Mouse (Mus musculus) limb, embryonic 12.5 days (tissue): ENCODE measurements around the gene Zfp689. TPM values are rescaled to one million over a fixed set of nuclear protein-coding genes. Genes with fewer than 3 reads are reported as not detected.
A peak's percentile ranks its signal among the peaks of the same experiment; 100 is the strongest.

Experiments
- ATAC-seq: fragments of 200-750 bp; cut with Nextera tagmentation; 2 replicates; pipeline ENCODE4 v1.8.0; 2017; ENCODE audit warnings: low read depth, moderate TSS enrichment; ENCODE audit not compliant: insufficient number of reproducible peaks, insufficient read depth, low FRiP score, low TSS enrichment
- H3K27ac ChIP-seq: fragments of 300-500 bp; sonication (generic); 2 replicates; pipeline ENCODE4 v1.5.1; 2016; ENCODE audit warnings: mild to moderate bottlenecking, moderate library complexity
- H3K27me3 ChIP-seq: fragments of 300-500 bp; sonication (generic); 2 replicates; pipeline ENCODE4 v1.6.1; 2016; ENCODE audit warnings: mild to moderate bottlenecking, moderate library complexity
- H3K36me3 ChIP-seq: fragments of 300-500 bp; sonication (generic); 2 replicates; pipeline ENCODE4 v1.6.1; 2016; ENCODE audit warnings: mild to moderate bottlenecking, moderate library complexity
- H3K4me1 ChIP-seq: fragments of 300-500 bp; sonication (generic); replicated peaks from 2 replicates; pipeline ENCODE4 v1.6.1; 2016
- H3K4me2 ChIP-seq: fragments of 300-500 bp; sonication (generic); 2 replicates; pipeline ENCODE4 v1.6.1; 2016; ENCODE audit warnings: mild to moderate bottlenecking, moderate library complexity
- H3K4me3 ChIP-seq: fragments of 300-500 bp; sonication (generic); replicated peaks from 2 replicates; pipeline ENCODE4 v1.5.1; 2016; ENCODE audit warnings: mild to moderate bottlenecking
- H3K9ac ChIP-seq: fragments of 300-500 bp; sonication (generic); replicated peaks from 2 replicates; pipeline ENCODE4 v1.6.1; 2016; ENCODE audit warnings: mild to moderate bottlenecking, moderate library complexity
- H3K9me3 ChIP-seq: fragments of 300-500 bp; sonication (generic); 2 replicates; pipeline ENCODE4 v1.6.1; 2016; ENCODE audit warnings: mild to moderate bottlenecking, moderate library complexity
- WGBS: fragments of 180-500 bp; shearing (Covaris S2); methylation state at CpG from one replicate; pipeline ENCODE4 v1.1.7; 2016; 5-methylcytosine and 5-hydroxymethylcytosine counted together
- microRNA-seq: library from miRNA; unstranded; fragments of <30 nt; microRNA quantifications from one replicate; pipeline ENCODE4, GENCODE M21; 2017
- polyA plus RNA-seq: library from polyadenylated mRNA; unstranded; fragments of >200 nt; fragmentation: Nextera tagmentation; extraction: Ambion mirVana; gene quantifications from 2 replicates; pipeline ENCODE4 v1.2.1, GENCODE M21; 2016

Gene Zfp689
- polyA plus RNA-seq, 1 experiment from 2014 or later: 16.8 TPM

DNA sequence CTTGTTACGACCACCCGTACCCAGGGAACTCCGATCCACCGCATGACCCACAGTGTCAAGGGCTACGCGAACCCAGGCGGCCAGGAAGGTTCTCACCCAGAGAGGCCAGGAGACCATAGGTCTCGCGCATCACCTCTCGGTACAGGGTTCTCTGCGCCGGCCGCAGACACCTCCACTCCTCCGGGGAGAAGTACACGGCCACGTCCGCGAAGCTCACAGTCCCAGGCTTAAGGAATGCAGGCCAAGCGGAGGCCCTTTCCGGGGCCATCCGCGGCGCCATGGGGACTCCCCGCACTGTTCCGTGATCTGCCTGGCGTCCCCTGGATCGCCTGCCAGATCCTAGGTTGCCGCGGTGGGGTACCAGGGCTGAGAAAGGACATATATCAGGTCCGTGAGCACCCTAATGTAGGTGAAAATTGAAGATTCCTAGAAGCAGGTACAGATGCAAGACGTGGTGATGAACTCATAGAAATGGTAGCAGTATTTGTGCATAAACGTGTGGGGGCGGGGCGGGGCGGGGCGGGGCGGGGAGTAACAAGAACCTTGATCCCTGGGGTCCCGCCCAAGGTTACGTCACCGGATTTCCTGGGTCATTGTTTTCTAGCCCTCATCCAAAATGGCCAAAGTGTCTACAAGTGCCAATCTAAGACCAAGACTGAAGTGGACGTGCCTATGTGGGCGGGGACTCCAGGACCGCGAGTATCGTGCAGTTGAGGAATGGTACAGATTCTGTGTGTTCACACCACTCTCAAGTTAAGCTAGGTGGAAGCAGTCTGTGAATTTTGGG lies 55.6 kb downstream of the Zfp689 start, which contains the start of gene E430018J23Rik:
Gene E430018J23Rik (minus strand): TSS at position 473 of the 787 bp plus-strand sequence.
- H3K9me3 ChIP-seq: no peaks in the 10 kb centered on the region
- peak; percentile 95 for ATAC-seq
- H3K27ac ChIP-seq: peak within 1 kb of the TSS; percentile 89
- WGBS: 2% methylated on average over 45 of the region's 45 CpGs
- H3K4me1 ChIP-seq: peaks cover 14% of the 10 kb centered on the region
- 0 out of 2 replicates have a peak, but pooled peaks cover 5% of the 10 kb centered on the region for H3K27me3 ChIP-seq
- H3K4me3 ChIP-seq: peak within 1 kb of the TSS; percentile 66
- peak within 1 kb of the TSS; percentile 77 for H3K9ac ChIP-seq
- H3K4me2 ChIP-seq: peak within 1 kb of the TSS; percentile 75
- H3K36me3 ChIP-seq: peaks cover 19% of the 10 kb centered on the region

DNA sequence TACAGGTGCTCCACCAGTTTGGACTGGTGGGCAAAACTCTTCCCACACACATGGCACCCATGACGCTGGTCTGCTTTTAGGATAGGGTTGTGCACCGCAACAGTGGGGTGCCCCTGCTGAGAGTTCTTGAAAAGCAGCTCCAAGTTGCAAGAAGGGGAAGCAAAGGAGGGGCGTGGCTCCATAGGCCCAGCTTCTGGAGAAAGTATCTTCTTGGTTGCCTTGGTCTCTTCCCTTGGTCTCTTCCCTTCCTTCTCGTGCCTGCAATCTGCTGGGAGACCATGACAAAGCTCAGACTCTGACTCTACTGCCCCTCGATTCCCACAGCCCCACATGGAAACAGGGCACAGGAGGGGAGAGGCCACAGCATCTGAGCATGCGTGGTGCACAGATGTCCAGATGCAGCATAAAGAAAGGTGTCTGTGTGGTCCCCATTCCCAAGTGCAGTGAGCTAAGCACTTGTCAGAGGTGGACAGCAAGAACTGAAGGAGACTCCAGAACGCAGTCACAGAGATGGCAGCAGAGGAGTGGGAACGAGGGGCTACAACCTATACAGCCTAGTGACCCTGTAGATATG lies 56.6 kb downstream of the Zfp689 start:
- Histone ChIP-seq H3K27me3 (0 out of 2 replicates have a peak, but pooled peaks cover 3% of the 10 kb centered on the region), H3K9me3 (no peaks in the 10 kb centered on the region), H3K4me3 (peak overlapping the region; percentile 66), H3K27ac (no peak overlapping the region), H3K9ac (peak overlapping the region; percentile 77), H3K4me2 (peak overlapping the region; percentile 75), H3K36me3 (peaks cover 19% of the 10 kb centered on the region), H3K4me1 (peaks cover 14% of the 10 kb centered on the region)
- 84% methylated on average over 8 of the region's 8 CpGs for WGBS
- ATAC-seq: no peak

Small RNAs within 50 kb of the gene (microRNA-seq; reads per million reads assigned to microRNA genes)
- not detected for gene Gm47278
- not detected for gene Mir7060

Other genes starting within 250 kb of the Zfp689 start
- 40.9 and 45.3 TPM in 2 replicates for gene Tbc1d10b, start 240.7 kb downstream of the Zfp689 start, polyA plus RNA-seq
- 142 and 145 TPM in 2 replicates for gene Mylpf, start 240.3 kb downstream of the Zfp689 start, polyA plus RNA-seq
- gene Zfp553, start 216.1 kb downstream of the Zfp689 start, polyA plus RNA-seq: 61.9 and 65.5 TPM in 2 replicates
- 34.1 and 35.9 TPM in 2 replicates for gene Sept1, start 216.0 kb downstream of the Zfp689 start, polyA plus RNA-seq
- gene Zfp771, start 204.9 kb downstream of the Zfp689 start, polyA plus RNA-seq: 79.5 and 84.1 TPM in 2 replicates
- 219 and 224 TPM in 2 replicates for gene Dctpp1, start 188.4 kb downstream of the Zfp689 start, polyA plus RNA-seq
- 89.5 and 92.3 TPM in 2 replicates for gene Sephs2, start 175.1 kb downstream of the Zfp689 start, polyA plus RNA-seq
- 0.39 and 0.59 TPM in 2 replicates for gene Itgal, start 152.9 kb downstream of the Zfp689 start, polyA plus RNA-seq
- gene Zfp768, start 103.6 kb downstream of the Zfp689 start, polyA plus RNA-seq: 21.0 and 22.6 TPM in 2 replicates
- 9.2 and 10.1 TPM in 2 replicates for gene Zfp747, start 73.1 kb downstream of the Zfp689 start, polyA plus RNA-seq
- 5.8 and 6.7 TPM in 2 replicates for gene 9130019O22Rik, start 62.0 kb downstream of the Zfp689 start, polyA plus RNA-seq
- gene E430018J23Rik, start 55.5 kb downstream of the Zfp689 start, polyA plus RNA-seq: 6.4 and 7.0 TPM in 2 replicates
- gene Zfp764, start 42.3 kb downstream of the Zfp689 start, polyA plus RNA-seq: 7.0 and 8.3 TPM in 2 replicates
- gene Zfp688, start 27.1 kb downstream of the Zfp689 start, polyA plus RNA-seq: 29.4 and 31.3 TPM in 2 replicates
- gene Prr14, start 10.5 kb upstream of the Zfp689 start, polyA plus RNA-seq: 41.0 and 43.7 TPM in 2 replicates
- 11.7 and 13.0 TPM in 2 replicates for gene Fbrs, start 30.0 kb upstream of the Zfp689 start, polyA plus RNA-seq
- gene Srcap, start 62.8 kb upstream of the Zfp689 start, polyA plus RNA-seq: 77.2 and 79.4 TPM in 2 replicates
- gene Gm42715, start 70.4 kb upstream of the Zfp689 start, polyA plus RNA-seq: 15.9 and 18.0 TPM in 2 replicates
- gene Tmem265, start 112.2 kb upstream of the Zfp689 start, polyA plus RNA-seq: 5.3 and 8.1 TPM in 2 replicates
- gene Phkg2, start 124.2 kb upstream of the Zfp689 start, polyA plus RNA-seq: 40.4 and 42.2 TPM in 2 replicates
- gene Ccdc189, start 139.4 kb upstream of the Zfp689 start, polyA plus RNA-seq: 12.1 and 13.1 TPM in 2 replicates
- gene Rnf40, start 139.6 kb upstream of the Zfp689 start, polyA plus RNA-seq: 61.6 and 66.6 TPM in 2 replicates
- 26.1 and 30.1 TPM in 2 replicates for gene Zfp629, start 166.6 kb upstream of the Zfp689 start, polyA plus RNA-seq